Mouse (Mus musculus): ENCODE measurements at regions not wholly inside any gene's neighbourhood (a gene's known extent, or its start where the extent isn't known, plus 50 kb on each side); places are given as distances from the start of the nearest gene placed in this dataset.

GRCm38 (mm10) chr12:97915026-97915425 is 344.2 kb downstream of the Galc start:
- DNase-seq, result no peak

- DNase-seq, result no peak
These were observed 346.5 kb downstream of the Galc start for GRCm38 (mm10) chr12:97912730-97913129.

- no peak for DNase-seq
These were observed 360.0 kb downstream of the Galc start for GRCm38 (mm10) chr12:97899266-97899665.

GRCm38 (mm10) chr12:97898178-97898577 is 361.1 kb downstream of the Galc start:
- no peak for DNase-seq

GRCm38 (mm10) chr12:97895981-97896380 is 363.3 kb downstream of the Galc start:
- no peak for DNase-seq

- no peak for DNase-seq
These were observed 370.3 kb downstream of the Galc start for GRCm38 (mm10) chr12:97888801-97889455.

- DNase-seq, result no peak
These were observed 370.9 kb downstream of the Galc start for GRCm38 (mm10) chr12:97888291-97888800.

- DNase-seq, result no peak
These were observed 376.8 kb downstream of the Galc start for GRCm38 (mm10) chr12:97882439-97882838.

- no peak for DNase-seq
These were observed 386.9 kb downstream of the Galc start for GRCm38 (mm10) chr12:97872391-97872790.

GRCm38 (mm10) chr12:97862921-97863320 is 396.3 kb downstream of the Galc start:
- no peak for DNase-seq

GRCm38 (mm10) chr12:97836202-97836908 is 422.9 kb downstream of the Galc start:
- DNase-seq, result no peak

GRCm38 (mm10) chr12:97793364-97794120 is 465.7 kb downstream of the Galc start:
- DNase-seq, result no peak

GRCm38 (mm10) chr12:97783476-97783875 is 475.8 kb downstream of the Galc start:
- no peak for DNase-seq

- DNase-seq, result no peak
These were observed 500.1 kb downstream of the Galc start for GRCm38 (mm10) chr12:97759116-97759515.

- no peak for DNase-seq
These were observed 500.6 kb downstream of the Galc start for GRCm38 (mm10) chr12:97758624-97759023.

GRCm38 (mm10) chr12:97750166-97750565 is 509.1 kb downstream of the Galc start:
- no peak for DNase-seq

GRCm38 (mm10) chr12:97740927-97741326 is 518.3 kb downstream of the Galc start:
- DNase-seq, result no peak

- no peak for DNase-seq
These were observed 527.1 kb downstream of the Galc start for GRCm38 (mm10) chr12:97732078-97732580.

- no peak for DNase-seq
These were observed 538.7 kb downstream of the Galc start for GRCm38 (mm10) chr12:97720554-97720953.

GRCm38 (mm10) chr12:97717812-97718211 is 541.4 kb downstream of the Galc start:
- no peak for DNase-seq

Measured in heart, adult 11 months (tissue).